Mouse (Mus musculus): ENCODE data around the gene Ppara. TPM values are rescaled to one million over a fixed set of nuclear protein-coding genes. Genes with fewer than 3 reads are reported as not detected.

Ppara gene
- polyA plus RNA-seq, 1 experiment from 2014 or later: 12.2 TPM

- no peak overlapping the region for H3K27ac ChIP-seq (ENCODE audit: low read length)
- H3K9me3 ChIP-seq (replicated peaks; ENCODE audit: control insufficient read depth, low read length): no peaks in the 10 kb centered on the region
- H3K4me3 ChIP-seq (replicated peaks; ENCODE audit: low read length): no peak overlapping the region
- no peak overlapping the region for H3K9ac ChIP-seq (ENCODE audit: low read length)
- peaks cover 8% of the 10 kb centered on the region for H3K27me3 ChIP-seq (ENCODE audit: control insufficient read depth, insufficient read depth, low read length)
- WGBS: 78% methylated on average over 5 of the region's 5 CpGs
- peaks cover 4% of the 10 kb centered on the region; the same call in 1 of the 2 replicates for H3K4me1 ChIP-seq (ENCODE audit: control insufficient read depth, insufficient read depth, low read length)
- H3K36me3 ChIP-seq (ENCODE audit: control insufficient read depth, insufficient read depth, low read length): no peaks in the 10 kb centered on the region
- no peak overlapping the region for H3K4me2 ChIP-seq (ENCODE audit: low read depth, low read length)
- ATAC-seq (ENCODE audit: insufficient read depth, low FRiP score): no peak
Observed at GRCm38 (mm10) chr15:85738939-85739338, 4.2 kb downstream of the Ppara start.

GRCm38 (mm10) chr15:85742608-85743007 lies 7.8 kb downstream of the Ppara start:
- Histone ChIP-seq H3K9ac (ENCODE audit: low read length) (no peak overlapping the region), H3K9me3 (replicated peaks; ENCODE audit: control insufficient read depth, low read length) (no peaks in the 10 kb centered on the region), H3K4me3 (replicated peaks; ENCODE audit: low read length) (no peak overlapping the region), H3K27ac (ENCODE audit: low read length) (no peak overlapping the region), H3K36me3 (ENCODE audit: control insufficient read depth, insufficient read depth, low read length) (no peaks in the 10 kb centered on the region), H3K4me1 (ENCODE audit: control insufficient read depth, insufficient read depth, low read length) (no peaks in the 10 kb centered on the region), H3K4me2 (ENCODE audit: low read depth, low read length) (no peak overlapping the region), H3K27me3 (ENCODE audit: control insufficient read depth, insufficient read depth, low read length) (no peaks in the 10 kb centered on the region)
- no peak for ATAC-seq (ENCODE audit: insufficient read depth, low FRiP score)
- 78% methylated on average over 9 of the region's 9 CpGs for WGBS

- no peak overlapping the region for H3K27ac ChIP-seq (ENCODE audit: low read length)
- no peak overlapping the region for H3K4me2 ChIP-seq (ENCODE audit: low read depth, low read length)
- no peaks in the 10 kb centered on the region for H3K9me3 ChIP-seq (replicated peaks; ENCODE audit: control insufficient read depth, low read length)
- H3K36me3 ChIP-seq (ENCODE audit: control insufficient read depth, insufficient read depth, low read length): no peaks in the 10 kb centered on the region
- no peak for ATAC-seq (ENCODE audit: insufficient read depth, low FRiP score)
- H3K27me3 ChIP-seq (ENCODE audit: control insufficient read depth, insufficient read depth, low read length): no peaks in the 10 kb centered on the region
- WGBS: 58% methylated on average over 3 of the region's 3 CpGs
- H3K4me3 ChIP-seq (replicated peaks; ENCODE audit: low read length): no peak overlapping the region
- H3K4me1 ChIP-seq (ENCODE audit: control insufficient read depth, insufficient read depth, low read length): no peaks in the 10 kb centered on the region
- no peak overlapping the region for H3K9ac ChIP-seq (ENCODE audit: low read length)
Observed at GRCm38 (mm10) chr15:85743946-85744345, 9.2 kb downstream of the Ppara start.

- WGBS: 78% methylated on average over 8 of the region's 8 CpGs
- no peak for ATAC-seq (ENCODE audit: insufficient read depth, low FRiP score)
- no peak overlapping the region for H3K9ac ChIP-seq (ENCODE audit: low read length)
- no peaks in the 10 kb centered on the region for H3K27me3 ChIP-seq (ENCODE audit: control insufficient read depth, insufficient read depth, low read length)
- no peaks in the 10 kb centered on the region for H3K9me3 ChIP-seq (replicated peaks; ENCODE audit: control insufficient read depth, low read length)
- H3K4me1 ChIP-seq (ENCODE audit: control insufficient read depth, insufficient read depth, low read length): no peaks in the 10 kb centered on the region
- no peak overlapping the region for H3K4me2 ChIP-seq (ENCODE audit: low read depth, low read length)
- no peaks in the 10 kb centered on the region for H3K36me3 ChIP-seq (ENCODE audit: control insufficient read depth, insufficient read depth, low read length)
- H3K27ac ChIP-seq (ENCODE audit: low read length): no peak overlapping the region
- H3K4me3 ChIP-seq (replicated peaks; ENCODE audit: low read length): no peak overlapping the region
Observed at GRCm38 (mm10) chr15:85746178-85746577, 11.4 kb downstream of the Ppara start.

GRCm38 (mm10) chr15:85746671-85747070 lies 11.9 kb downstream of the Ppara start:
- no peak overlapping the region for H3K27ac ChIP-seq (ENCODE audit: low read length)
- WGBS: 70% methylated on average over 13 of the region's 13 CpGs
- ATAC-seq (ENCODE audit: insufficient read depth, low FRiP score): no peak
- H3K9ac ChIP-seq (ENCODE audit: low read length): no peak overlapping the region
- no peak overlapping the region for H3K4me3 ChIP-seq (replicated peaks; ENCODE audit: low read length)
- H3K4me2 ChIP-seq (ENCODE audit: low read depth, low read length): no peak overlapping the region
- H3K27me3 ChIP-seq (ENCODE audit: control insufficient read depth, insufficient read depth, low read length): no peaks in the 10 kb centered on the region
- H3K9me3 ChIP-seq (replicated peaks; ENCODE audit: control insufficient read depth, low read length): no peaks in the 10 kb centered on the region
- no peaks in the 10 kb centered on the region for H3K36me3 ChIP-seq (ENCODE audit: control insufficient read depth, insufficient read depth, low read length)
- H3K4me1 ChIP-seq (ENCODE audit: control insufficient read depth, insufficient read depth, low read length): no peaks in the 10 kb centered on the region

- no peak for ATAC-seq (ENCODE audit: insufficient read depth, low FRiP score)
- WGBS: 82% methylated on average over 5 of the region's 5 CpGs
- H3K27me3 ChIP-seq (ENCODE audit: control insufficient read depth, insufficient read depth, low read length): no peaks in the 10 kb centered on the region
- no peak overlapping the region for H3K27ac ChIP-seq (ENCODE audit: low read length)
- H3K4me3 ChIP-seq (replicated peaks; ENCODE audit: low read length): no peak overlapping the region
- no peak overlapping the region for H3K9ac ChIP-seq (ENCODE audit: low read length)
- no peaks in the 10 kb centered on the region for H3K9me3 ChIP-seq (replicated peaks; ENCODE audit: control insufficient read depth, low read length)
- no peaks in the 10 kb centered on the region for H3K36me3 ChIP-seq (ENCODE audit: control insufficient read depth, insufficient read depth, low read length)
- no peaks in the 10 kb centered on the region for H3K4me1 ChIP-seq (ENCODE audit: control insufficient read depth, insufficient read depth, low read length)
- H3K4me2 ChIP-seq (ENCODE audit: low read depth, low read length): no peak overlapping the region
Observed at GRCm38 (mm10) chr15:85747951-85748350, 13.2 kb downstream of the Ppara start.

- H3K27ac ChIP-seq (ENCODE audit: low read length): no peak overlapping the region
- no peaks in the 10 kb centered on the region for H3K36me3 ChIP-seq (ENCODE audit: control insufficient read depth, insufficient read depth, low read length)
- no peaks in the 10 kb centered on the region for H3K9me3 ChIP-seq (replicated peaks; ENCODE audit: control insufficient read depth, low read length)
- no peaks in the 10 kb centered on the region for H3K4me1 ChIP-seq (ENCODE audit: control insufficient read depth, insufficient read depth, low read length)
- H3K4me2 ChIP-seq (ENCODE audit: low read depth, low read length): no peak overlapping the region
- H3K9ac ChIP-seq (ENCODE audit: low read length): no peak overlapping the region
- H3K4me3 ChIP-seq (replicated peaks; ENCODE audit: low read length): no peak overlapping the region
- no peak for ATAC-seq (ENCODE audit: insufficient read depth, low FRiP score)
- WGBS: 74% methylated on average over 3 of the region's 3 CpGs
- no peaks in the 10 kb centered on the region for H3K27me3 ChIP-seq (ENCODE audit: control insufficient read depth, insufficient read depth, low read length)
Observed at GRCm38 (mm10) chr15:85748466-85748865, 13.7 kb downstream of the Ppara start.

- Histone ChIP-seq H3K36me3 (ENCODE audit: control insufficient read depth, insufficient read depth, low read length) (no peaks in the 10 kb centered on the region), H3K9me3 (replicated peaks; ENCODE audit: control insufficient read depth, low read length) (no peaks in the 10 kb centered on the region), H3K27me3 (ENCODE audit: control insufficient read depth, insufficient read depth, low read length) (no peaks in the 10 kb centered on the region), H3K27ac (ENCODE audit: low read length) (no peak overlapping the region), H3K9ac (ENCODE audit: low read length) (no peak overlapping the region), H3K4me2 (ENCODE audit: low read depth, low read length) (no peak overlapping the region), H3K4me1 (ENCODE audit: control insufficient read depth, insufficient read depth, low read length) (no peaks in the 10 kb centered on the region), H3K4me3 (replicated peaks; ENCODE audit: low read length) (no peak overlapping the region)
- no peak for ATAC-seq (ENCODE audit: insufficient read depth, low FRiP score)
- WGBS: 91% methylated on average over 9 of the region's 9 CpGs
Observed at GRCm38 (mm10) chr15:85749141-85749540, 14.4 kb downstream of the Ppara start.

GRCm38 (mm10) chr15:85750115-85750514 lies 15.3 kb downstream of the Ppara start:
- Histone ChIP-seq H3K27ac (ENCODE audit: low read length) (no peak overlapping the region), H3K36me3 (ENCODE audit: control insufficient read depth, insufficient read depth, low read length) (no peaks in the 10 kb centered on the region), H3K9me3 (replicated peaks; ENCODE audit: control insufficient read depth, low read length) (no peaks in the 10 kb centered on the region), H3K4me1 (ENCODE audit: control insufficient read depth, insufficient read depth, low read length) (no peaks in the 10 kb centered on the region), H3K4me3 (replicated peaks; ENCODE audit: low read length) (no peak overlapping the region), H3K9ac (ENCODE audit: low read length) (no peak overlapping the region), H3K27me3 (ENCODE audit: control insufficient read depth, insufficient read depth, low read length) (no peaks in the 10 kb centered on the region), H3K4me2 (ENCODE audit: low read depth, low read length) (no peak overlapping the region)
- 82% methylated on average over 5 of the region's 5 CpGs for WGBS
- no peak for ATAC-seq (ENCODE audit: insufficient read depth, low FRiP score)

GRCm38 (mm10) chr15:85752655-85753054 lies 17.9 kb downstream of the Ppara start:
- 75% methylated on average over 2 of the region's 2 CpGs for WGBS

More at GRCm38 (mm10) chr15:85752655-85753054, 17.9 kb downstream of the Ppara start:
- Histone ChIP-seq H3K4me2 (ENCODE audit: low read depth, low read length) (no peak overlapping the region), H3K4me3 (replicated peaks; ENCODE audit: low read length) (no peak overlapping the region), H3K9ac (ENCODE audit: low read length) (no peak overlapping the region), H3K36me3 (ENCODE audit: control insufficient read depth, insufficient read depth, low read length) (no peaks in the 10 kb centered on the region), H3K27me3 (ENCODE audit: control insufficient read depth, insufficient read depth, low read length) (no peaks in the 10 kb centered on the region), H3K4me1 (ENCODE audit: control insufficient read depth, insufficient read depth, low read length) (no peaks in the 10 kb centered on the region), H3K27ac (ENCODE audit: low read length) (no peak overlapping the region), H3K9me3 (replicated peaks; ENCODE audit: control insufficient read depth, low read length) (peaks cover 4% of the 10 kb centered on the region; the same call in 1 of the 2 replicates)
- ATAC-seq (ENCODE audit: insufficient read depth, low FRiP score): no peak
